Mouse (Mus musculus) midbrain, embryonic 10.5 days (tissue): ENCODE measurements at regions not wholly inside any gene's neighbourhood (a gene's known extent, or its start where the extent isn't known, plus 50 kb on each side); places are given as distances from the start of the nearest gene placed in this dataset.

Experiments
- DNase-seq: peaks from one replicate; pipeline ENCODE4 v3.0.0-alpha.2; 2017; ENCODE audit warnings: low spot score
- H3K27ac ChIP-seq: fragments of 300-500 bp; sonication (generic); replicated peaks from 2 replicates; pipeline ENCODE4 v1.5.1; 2016; ENCODE audit warnings: mild to moderate bottlenecking
- H3K27me3 ChIP-seq: fragments of 300-500 bp; sonication (generic); 2 replicates; pipeline ENCODE4 v1.6.1; 2016; ENCODE audit warnings: low read depth, mild to moderate bottlenecking; ENCODE audit not compliant: poor library complexity, severe bottlenecking
- H3K36me3 ChIP-seq: fragments of 300-500 bp; sonication (generic); 2 replicates; pipeline ENCODE4 v1.6.1; 2016; ENCODE audit warnings: mild to moderate bottlenecking, moderate library complexity
- H3K4me1 ChIP-seq: fragments of 300-500 bp; sonication (generic); 2 replicates; pipeline ENCODE4 v1.6.1; 2016
- H3K4me3 ChIP-seq: fragments of 300-500 bp; sonication (generic); 2 replicates; pipeline ENCODE4 v1.5.1; 2016; ENCODE audit warnings: mild to moderate bottlenecking, moderate library complexity
- H3K9me3 ChIP-seq: fragments of 300-500 bp; sonication (generic); replicated peaks from 2 replicates; pipeline ENCODE4 v1.6.1; 2016; ENCODE audit warnings: mild to moderate bottlenecking
- WGBS: fragments of 180-500 bp; shearing (Covaris S2); methylation state at CpG from one replicate; pipeline ENCODE4 v1.1.7; 2016; 5-methylcytosine and 5-hydroxymethylcytosine counted together

GRCm38 (mm10) chr13:35229601-35230000 lies 202.7 kb upstream of the Eci2 start:
- DNase-seq, result no peak
- Histone ChIP-seq H3K27me3 (no peaks in the 10 kb centered on the region), H3K9me3 (no peaks in the 10 kb centered on the region), H3K27ac (no peak overlapping the region), H3K36me3 (no peaks in the 10 kb centered on the region), H3K4me3 (no peak overlapping the region), H3K4me1 (no peaks in the 10 kb centered on the region)
- WGBS, result 90% methylated on average over 2 of the region's 2 CpGs

GRCm38 (mm10) chr13:35233636-35234035 lies 206.7 kb upstream of the Eci2 start:
- WGBS, result 91% methylated on average over 1 of the region's 1 CpGs
- H3K4me3 ChIP-seq, result no peak overlapping the region
- no peaks in the 10 kb centered on the region for H3K9me3 ChIP-seq
- no peaks in the 10 kb centered on the region for H3K4me1 ChIP-seq
- no peaks in the 10 kb centered on the region for H3K27me3 ChIP-seq
- no peak for DNase-seq
- no peaks in the 10 kb centered on the region for H3K36me3 ChIP-seq
- no peak overlapping the region for H3K27ac ChIP-seq

- no peaks in the 10 kb centered on the region for H3K27me3 ChIP-seq
- no peak for DNase-seq
- H3K9me3 ChIP-seq, result no peaks in the 10 kb centered on the region
- H3K4me3 ChIP-seq, result no peak overlapping the region
- 64% methylated on average over 2 of the region's 2 CpGs for WGBS
- H3K36me3 ChIP-seq, result no peaks in the 10 kb centered on the region
- H3K4me1 ChIP-seq, result no peaks in the 10 kb centered on the region
- H3K27ac ChIP-seq, result no peak overlapping the region
Measured at GRCm38 (mm10) chr13:35241443-35241842, 214.5 kb upstream of the Eci2 start.

GRCm38 (mm10) chr13:35243946-35244345 lies 217.1 kb upstream of the Eci2 start:
- no peaks in the 10 kb centered on the region for H3K4me1 ChIP-seq
- no peaks in the 10 kb centered on the region for H3K9me3 ChIP-seq
- DNase-seq, result no peak
- H3K27me3 ChIP-seq, result no peaks in the 10 kb centered on the region
- no peak overlapping the region for H3K4me3 ChIP-seq
- no peak overlapping the region for H3K27ac ChIP-seq
- H3K36me3 ChIP-seq, result no peaks in the 10 kb centered on the region

GRCm38 (mm10) chr13:35257386-35257785 lies 230.5 kb upstream of the Eci2 start:
- Histone ChIP-seq H3K4me1 (no peaks in the 10 kb centered on the region), H3K36me3 (no peaks in the 10 kb centered on the region), H3K9me3 (no peaks in the 10 kb centered on the region), H3K27ac (no peak overlapping the region), H3K27me3 (no peaks in the 10 kb centered on the region), H3K4me3 (no peak overlapping the region)
- no peak for DNase-seq
- WGBS, result 88% methylated on average over 2 of the region's 2 CpGs

- Histone ChIP-seq H3K9me3 (no peaks in the 10 kb centered on the region), H3K27ac (no peak overlapping the region), H3K4me1 (no peaks in the 10 kb centered on the region), H3K36me3 (no peaks in the 10 kb centered on the region), H3K27me3 (no peaks in the 10 kb centered on the region), H3K4me3 (no peak overlapping the region)
- 100% methylated on average over 1 of the region's 1 CpGs for WGBS
- no peak for DNase-seq
Measured at GRCm38 (mm10) chr13:35258720-35259119, 231.8 kb upstream of the Eci2 start.

GRCm38 (mm10) chr13:35283959-35284358 lies 257.1 kb upstream of the Eci2 start:
- Histone ChIP-seq H3K27ac (no peak overlapping the region), H3K9me3 (no peaks in the 10 kb centered on the region)
- 90% methylated on average over 1 of the region's 1 CpGs for WGBS

GRCm38 (mm10) chr13:35302088-35302487 lies 275.2 kb upstream of the Eci2 start:
- Histone ChIP-seq H3K9me3 (no peaks in the 10 kb centered on the region), H3K27ac (no peak overlapping the region), H3K4me3 (no peak overlapping the region), H3K27me3 (no peaks in the 10 kb centered on the region), H3K36me3 (no peaks in the 10 kb centered on the region), H3K4me1 (no peaks in the 10 kb centered on the region)
- WGBS, result 91% methylated on average over 1 of the region's 1 CpGs
- no peak for DNase-seq

More at GRCm38 (mm10) chr13:35283959-35284358, 257.1 kb upstream of the Eci2 start:
- H3K4me1 ChIP-seq, result no peaks in the 10 kb centered on the region
- H3K36me3 ChIP-seq, result no peaks in the 10 kb centered on the region
- H3K4me3 ChIP-seq, result no peak overlapping the region
- H3K27me3 ChIP-seq, result no peaks in the 10 kb centered on the region
- DNase-seq, result no peak

GRCm38 (mm10) chr13:35316772-35317171 lies 289.9 kb upstream of the Eci2 start:
- Histone ChIP-seq H3K27me3 (no peaks in the 10 kb centered on the region), H3K9me3 (no peaks in the 10 kb centered on the region), H3K4me3 (no peak overlapping the region), H3K27ac (no peak overlapping the region), H3K36me3 (no peaks in the 10 kb centered on the region), H3K4me1 (no peaks in the 10 kb centered on the region)
- DNase-seq, result no peak
- 97% methylated on average over 1 of the region's 1 CpGs for WGBS

- H3K27ac ChIP-seq, result no peak overlapping the region
- DNase-seq, result no peak
- no peaks in the 10 kb centered on the region for H3K9me3 ChIP-seq
- H3K4me1 ChIP-seq, result no peaks in the 10 kb centered on the region
- H3K4me3 ChIP-seq, result no peak overlapping the region
- 77% methylated on average over 10 of the region's 10 CpGs for WGBS
- H3K36me3 ChIP-seq, result no peaks in the 10 kb centered on the region
- no peaks in the 10 kb centered on the region for H3K27me3 ChIP-seq
Measured at GRCm38 (mm10) chr13:35326682-35327242, 299.9 kb upstream of the Eci2 start.

GRCm38 (mm10) chr13:35328320-35328719 lies 301.4 kb upstream of the Eci2 start:
- 74% methylated on average over 2 of the region's 2 CpGs for WGBS
- Histone ChIP-seq H3K27me3 (no peaks in the 10 kb centered on the region), H3K4me3 (no peak overlapping the region), H3K27ac (no peak overlapping the region), H3K9me3 (no peaks in the 10 kb centered on the region), H3K36me3 (no peaks in the 10 kb centered on the region), H3K4me1 (no peaks in the 10 kb centered on the region)
- no peak for DNase-seq

GRCm38 (mm10) chr13:35330926-35331325 lies 304.0 kb upstream of the Eci2 start:
- Histone ChIP-seq H3K9me3 (no peaks in the 10 kb centered on the region), H3K4me3 (no peak overlapping the region), H3K36me3 (no peaks in the 10 kb centered on the region), H3K27ac (no peak overlapping the region), H3K4me1 (no peaks in the 10 kb centered on the region), H3K27me3 (no peaks in the 10 kb centered on the region)
- no peak for DNase-seq
- WGBS, result 37% methylated on average over 1 of the region's 1 CpGs

GRCm38 (mm10) chr13:35345507-35346129 lies 314.0 kb upstream of the Cdyl start:
- H3K36me3 ChIP-seq, result no peaks in the 10 kb centered on the region
- 73% methylated on average over 2 of the region's 2 CpGs for WGBS
- H3K4me1 ChIP-seq, result peaks cover 16% of the 10 kb centered on the region
- no peak overlapping the region for H3K27ac ChIP-seq
- no peaks in the 10 kb centered on the region for H3K27me3 ChIP-seq
- DNase-seq, result no peak
- H3K4me3 ChIP-seq, result no peak overlapping the region
- H3K9me3 ChIP-seq, result no peaks in the 10 kb centered on the region

- 88% methylated on average over 3 of the region's 3 CpGs for WGBS
- no peaks in the 10 kb centered on the region for H3K36me3 ChIP-seq
- no peak overlapping the region for H3K4me3 ChIP-seq
- H3K27me3 ChIP-seq, result no peaks in the 10 kb centered on the region
- no peak for DNase-seq
- peaks cover 16% of the 10 kb centered on the region for H3K4me1 ChIP-seq
- no peaks in the 10 kb centered on the region for H3K9me3 ChIP-seq
- H3K27ac ChIP-seq, result no peak overlapping the region
Measured at GRCm38 (mm10) chr13:35348283-35348682, 311.4 kb upstream of the Cdyl start.
